Mouse (Mus musculus) embryonic facial prominence, embryonic 15.5 days (tissue): ENCODE measurements around the gene Eif4g3. TPM values are rescaled to one million over a fixed set of nuclear protein-coding genes. Genes with fewer than 3 reads are reported as not detected.

Experiments used
- ATAC-seq: fragments of 200-750 bp; cut with Nextera tagmentation; 2 replicates; pipeline ENCODE4 v1.8.0; 2017; ENCODE audit warnings: low read depth, moderate TSS enrichment; ENCODE audit not compliant: insufficient number of reproducible peaks, low FRiP score, low TSS enrichment
- H3K27ac ChIP-seq: fragments of 300-500 bp; sonication (generic); replicated peaks from 2 replicates; pipeline ENCODE4 v1.5.1; 2015; ENCODE audit warnings: mild to moderate bottlenecking, inconsistent platforms
- H3K27me3 ChIP-seq: fragments of 300-500 bp; sonication (generic); 2 replicates; pipeline ENCODE4 v1.6.1; 2015; ENCODE audit warnings: inconsistent platforms
- H3K36me3 ChIP-seq: fragments of 300-500 bp; sonication (generic); 2 replicates; pipeline ENCODE4 v1.6.1; 2015; ENCODE audit warnings: mild to moderate bottlenecking, inconsistent platforms
- H3K4me1 ChIP-seq: fragments of 300-500 bp; sonication (generic); 2 replicates; pipeline ENCODE4 v1.6.1; 2015; ENCODE audit warnings: inconsistent platforms
- H3K4me2 ChIP-seq: fragments of 300-500 bp; sonication (generic); replicated peaks from 2 replicates; pipeline ENCODE4 v1.6.1; 2015; ENCODE audit warnings: mild to moderate bottlenecking, inconsistent platforms
- H3K4me3 ChIP-seq: fragments of 300-500 bp; sonication (generic); replicated peaks from 2 replicates; pipeline ENCODE4 v1.5.1; 2015; ENCODE audit warnings: mild to moderate bottlenecking, inconsistent platforms
- H3K9ac ChIP-seq: fragments of 300-500 bp; sonication (generic); 2 replicates; pipeline ENCODE4 v1.6.1; 2015; ENCODE audit warnings: inconsistent platforms
- H3K9me3 ChIP-seq: fragments of 300-500 bp; sonication (generic); replicated peaks from 2 replicates; pipeline ENCODE4 v1.6.1; 2016; ENCODE audit warnings: inconsistent platforms
- WGBS: fragments of 180-500 bp; shearing (Covaris S2); methylation state at CpG from one replicate; pipeline ENCODE4 v1.1.7; 2015; 5-methylcytosine and 5-hydroxymethylcytosine counted together
- polyA plus RNA-seq: library from polyadenylated mRNA; unstranded; fragments of >200 nt; fragmentation: Nextera tagmentation; extraction: Ambion mirVana; gene quantifications from 2 replicates; pipeline ENCODE4 v1.2.1, GENCODE M21; 2015

Gene Eif4g3
- polyA plus RNA-seq, 1 experiment from 2014 or later: 36.2 TPM

- Histone ChIP-seq H3K4me1 (no peaks in the 10 kb centered on the region), H3K27me3 (no peaks in the 10 kb centered on the region), H3K9ac (no peak overlapping the region), H3K4me2 (no peak overlapping the region), H3K9me3 (no peaks in the 10 kb centered on the region), H3K36me3 (peaks cover 82% of the 10 kb centered on the region), H3K27ac (no peak overlapping the region), H3K4me3 (no peak overlapping the region)
- 90% methylated on average over 7 of the region's 7 CpGs for WGBS
- no peak for ATAC-seq
Measured at GRCm38 (mm10) chr4:138187995-138188394, 195.2 kb downstream of the Eif4g3 start.

GRCm38 (mm10) chr4:138192561-138192960 lies 199.7 kb downstream of the Eif4g3 start:
- Histone ChIP-seq H3K27ac (no peak overlapping the region), H3K4me1 (no peaks in the 10 kb centered on the region), H3K36me3 (peaks cover 92% of the 10 kb centered on the region), H3K27me3 (no peaks in the 10 kb centered on the region), H3K9ac (no peak overlapping the region), H3K4me3 (no peak overlapping the region), H3K4me2 (no peak overlapping the region), H3K9me3 (no peaks in the 10 kb centered on the region)
- 83% methylated on average over 5 of the region's 5 CpGs for WGBS
- no peak for ATAC-seq

GRCm38 (mm10) chr4:138200769-138201168 lies 207.9 kb downstream of the Eif4g3 start:
- Histone ChIP-seq H3K4me1 (no peaks in the 10 kb centered on the region), H3K36me3 (peaks cover 88% of the 10 kb centered on the region), H3K9me3 (no peaks in the 10 kb centered on the region), H3K4me2 (no peak overlapping the region), H3K9ac (no peak overlapping the region), H3K27me3 (no peaks in the 10 kb centered on the region), H3K4me3 (no peak overlapping the region), H3K27ac (no peak overlapping the region)
- WGBS: 67% methylated on average over 3 of the region's 3 CpGs
- no peak for ATAC-seq

GRCm38 (mm10) chr4:138201696-138202095 lies 208.9 kb downstream of the Eif4g3 start:
- Histone ChIP-seq H3K27me3 (no peaks in the 10 kb centered on the region), H3K4me2 (no peak overlapping the region), H3K36me3 (peaks cover 83% of the 10 kb centered on the region), H3K27ac (0 out of 2 replicates have a peak overlapping the region, but pooled peaks have one; percentile 3), H3K4me3 (no peak overlapping the region), H3K9me3 (no peaks in the 10 kb centered on the region), H3K9ac (no peak overlapping the region), H3K4me1 (no peaks in the 10 kb centered on the region)
- ATAC-seq: no peak
- 51% methylated on average over 9 of the region's 9 CpGs for WGBS

GRCm38 (mm10) chr4:138210116-138210515 lies 217.3 kb downstream of the Eif4g3 start:
- Histone ChIP-seq H3K4me3 (no peak overlapping the region), H3K4me2 (no peak overlapping the region), H3K27ac (no peak overlapping the region), H3K9me3 (no peaks in the 10 kb centered on the region), H3K36me3 (peaks cover 36% of the 10 kb centered on the region), H3K27me3 (no peaks in the 10 kb centered on the region), H3K4me1 (no peaks in the 10 kb centered on the region), H3K9ac (no peak overlapping the region)
- ATAC-seq: no peak
- WGBS: 90% methylated on average over 5 of the region's 5 CpGs

GRCm38 (mm10) chr4:138213861-138214260 lies 221.0 kb downstream of the Eif4g3 start:
- peaks cover 20% of the 10 kb centered on the region for H3K4me1 ChIP-seq
- H3K27me3 ChIP-seq: no peaks in the 10 kb centered on the region
- no peak overlapping the region for H3K4me2 ChIP-seq
- H3K9ac ChIP-seq: no peak overlapping the region
- ATAC-seq: no peak
- H3K4me3 ChIP-seq: no peak overlapping the region
- peaks cover 8% of the 10 kb centered on the region for H3K36me3 ChIP-seq
- no peak overlapping the region for H3K27ac ChIP-seq
- no peaks in the 10 kb centered on the region for H3K9me3 ChIP-seq
- 79% methylated on average over 3 of the region's 3 CpGs for WGBS

- Histone ChIP-seq H3K4me3 (peak overlapping the region; percentile 95), H3K27me3 (no peaks in the 10 kb centered on the region), H3K36me3 (no peaks in the 10 kb centered on the region), H3K9ac (peak overlapping the region; percentile 98), H3K9me3 (no peaks in the 10 kb centered on the region), H3K4me1 (peaks cover 31% of the 10 kb centered on the region), H3K4me2 (peak overlapping the region; percentile 71), H3K27ac (peak overlapping the region; percentile 99)
- no peak for ATAC-seq
- WGBS: 41% methylated on average over 13 of the region's 13 CpGs
Measured at GRCm38 (mm10) chr4:138215671-138216199, 222.9 kb downstream of the Eif4g3 start.

- peak; percentile 79 for ATAC-seq
- Histone ChIP-seq H3K4me1 (peaks cover 31% of the 10 kb centered on the region), H3K27ac (peak within 1 kb of the TSS; percentile 99), H3K4me2 (peak within 1 kb of the TSS; percentile 76), H3K27me3 (no peaks in the 10 kb centered on the region), H3K36me3 (no peaks in the 10 kb centered on the region), H3K9me3 (no peaks in the 10 kb centered on the region), H3K4me3 (peak within 1 kb of the TSS; percentile 95), H3K9ac (peak within 1 kb of the TSS; percentile 98)
- under 1% methylated on average over 80 of the region's 84 CpGs for WGBS
Measured at GRCm38 (mm10) chr4:138216200-138216890, 223.5 kb downstream of the Eif4g3 start, which contains the start of gene Hp1bp3. Hp1bp3 (plus strand) TSS chr4:138216296.

- peak; percentile 98 for ATAC-seq
- no peaks in the 10 kb centered on the region for H3K27me3 ChIP-seq
- 0% methylated on average over 65 of the region's 68 CpGs for WGBS
- no peaks in the 10 kb centered on the region for H3K9me3 ChIP-seq
- peaks cover 31% of the 10 kb centered on the region for H3K4me1 ChIP-seq
- peak overlapping the region; percentile 95 for H3K4me3 ChIP-seq
- H3K4me2 ChIP-seq: peak overlapping the region; percentile 76
- peak overlapping the region; percentile 98 for H3K9ac ChIP-seq
- peaks cover under 1% of the 10 kb centered on the region; the same call in 1 of the 2 replicates for H3K36me3 ChIP-seq
- peak overlapping the region; percentile 99 for H3K27ac ChIP-seq
Measured at GRCm38 (mm10) chr4:138216891-138217392, 224.1 kb downstream of the Eif4g3 start.

- Histone ChIP-seq H3K9me3 (no peaks in the 10 kb centered on the region), H3K4me2 (peak overlapping the region; percentile 76), H3K4me1 (peaks cover 31% of the 10 kb centered on the region), H3K27me3 (no peaks in the 10 kb centered on the region), H3K9ac (peak overlapping the region; percentile 93), H3K27ac (peak overlapping the region; percentile 89), H3K4me3 (peak overlapping the region; percentile 95), H3K36me3 (peaks cover 6% of the 10 kb centered on the region)
- WGBS: under 1% methylated on average over 36 of the region's 36 CpGs
- ATAC-seq: peak; percentile 8; the same call in 1 of the 2 replicates
Measured at GRCm38 (mm10) chr4:138217441-138217840, 224.6 kb downstream of the Eif4g3 start.

- ATAC-seq: no peak
- 74% methylated on average over 11 of the region's 11 CpGs for WGBS
Measured at GRCm38 (mm10) chr4:138217951-138218685, 225.3 kb downstream of the Eif4g3 start.

More at GRCm38 (mm10) chr4:138217951-138218685, 225.3 kb downstream of the Eif4g3 start:
- H3K27ac ChIP-seq: no peak overlapping the region
- peak overlapping the region; percentile 93 for H3K9ac ChIP-seq
- H3K4me2 ChIP-seq: peak overlapping the region; percentile 76
- peak overlapping the region; percentile 95 for H3K4me3 ChIP-seq
- peaks cover 31% of the 10 kb centered on the region for H3K4me1 ChIP-seq
- no peaks in the 10 kb centered on the region for H3K27me3 ChIP-seq
- peaks cover 12% of the 10 kb centered on the region for H3K36me3 ChIP-seq
- no peaks in the 10 kb centered on the region for H3K9me3 ChIP-seq
